19 mouse cellular contexts compared by ENCODE assay signal in the genomic region with DNA sequence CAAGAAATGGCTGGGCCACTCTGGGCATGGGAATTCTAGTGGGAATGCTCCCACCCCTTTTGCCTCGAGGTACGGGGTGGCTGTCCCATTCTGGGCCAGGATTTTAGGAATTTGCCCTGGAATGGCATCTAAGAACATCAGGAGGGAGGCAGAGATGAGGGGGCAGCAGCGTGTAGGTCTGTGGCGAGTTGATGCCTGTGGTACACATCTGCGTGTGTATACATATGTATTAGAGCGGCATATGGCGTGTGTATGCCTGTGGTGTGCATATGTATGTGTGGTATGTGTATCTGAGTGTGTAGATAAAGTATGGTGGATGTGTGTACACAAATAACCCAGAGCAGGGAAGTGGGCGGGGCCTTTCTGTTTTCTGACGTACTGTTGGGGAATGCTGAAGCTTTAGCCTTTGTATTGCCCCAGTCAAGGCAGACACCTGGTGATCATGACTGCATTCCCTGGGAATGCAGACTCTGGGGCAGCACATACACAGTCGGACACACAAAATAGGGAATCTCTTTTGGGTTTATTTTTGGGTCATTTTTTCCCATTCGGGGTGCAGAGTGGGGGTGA. TPM values are rescaled to one million over a fixed set of nuclear protein-coding genes. Genes with fewer than 3 reads are reported as not detected.
DNase-seq lines count a peak whose midpoint lies in the region; ATAC-seq and TF ChIP-seq lines count a peak whose summit lies in the region.
"Had no signal": no experiment of that assay in that cellular context is flagged by ENCODE, and none has a peak within 500 bp of the region (broad histone marks: within the 10 kb centered on the region; RNA-seq: fewer than 3 reads in every experiment).

No protein-coding gene starts in this region.

- no peaks in the 10 kb centered on the region for H3K9me3 ChIP-seq in heart, postnatal 0 days (replicated peaks; ENCODE audit: control insufficient read depth, low read length)
- H3K9me3 ChIP-seq: embryonic facial prominence, embryonic 15.5 days; hindbrain, embryonic 10.5 days; limb, embryonic 12.5 days; midbrain, embryonic 15.5 days had no signal

- TF ChIP-seq CTCF in heart, postnatal 0 days (IDR thresholded peaks at IDR 0.05; ENCODE audit: low read depth) = no peak

- no peaks in the 10 kb centered on the region for H3K27me3 ChIP-seq in heart, postnatal 0 days (ENCODE audit: control insufficient read depth, insufficient read depth, low read length)
- H3K27me3 ChIP-seq: embryonic facial prominence, embryonic 15.5 days; limb, embryonic 12.5 days; midbrain, embryonic 15.5 days had no signal

- H3K4me3 ChIP-seq in heart, postnatal 0 days (ENCODE audit: low read depth, low read length) = no peak overlapping the region
- H3K4me3 ChIP-seq: embryonic facial prominence, embryonic 15.5 days; hindbrain, embryonic 10.5 days; limb, embryonic 12.5 days; midbrain, embryonic 15.5 days had no signal

- TF ChIP-seq EP300 in heart, postnatal 0 days (IDR thresholded peaks at IDR 0.05; ENCODE audit: low read depth) = no peak

- H3K36me3 ChIP-seq in heart, postnatal 0 days (replicated peaks; ENCODE audit: control insufficient read depth, insufficient read depth, low read length) = peaks cover 55% of the 10 kb centered on the region
- H3K36me3 ChIP-seq: embryonic facial prominence, embryonic 15.5 days; hindbrain, embryonic 10.5 days; limb, embryonic 12.5 days; midbrain, embryonic 15.5 days had no signal

- WGBS in heart, postnatal 0 days = 54% methylated on average over 11 of the region's 11 CpGs

- intact Hi-C loops in heart, postnatal 36 days (cut with DNase I) = loop anchor here (2.0 to 5.0 kb wide), 2 partner anchors 51 to 101 kb away; no protein-coding TSS in a partner anchor

- peak; percentile 26 for DNase-seq in cerebellum, adult 11-12 months
- DNase-seq in cerebellum, adult 8-10 months = no peak
- no peak for DNase-seq in heart, postnatal 0 days (ENCODE audit: low spot score)
- DNase-seq in heart, postnatal 36 days = no peak
- DNase-seq in ES-CJ7 (ENCODE audit: low read depth, low spot score) = peak; percentile 42
- peak; percentile 38 for DNase-seq in heart, postnatal 4 days
- DNase-seq in embryo, embryonic 10.5 days (ENCODE audit: low spot score) = no peak
- DNase-seq in thymus, postnatal 0 days (ENCODE audit: low spot score) = no peak
- DNase-seq: gastrocnemius, postnatal 36 days; kidney, adult 2 months; kidney, postnatal 25 days; retina, postnatal 1 day; right cerebral cortex, postnatal 4 days; thymus, adult 18-20 months had no signal

- ATAC-seq in heart, postnatal 0 days (ENCODE audit: insufficient read depth, low read depth) = no peak
- ATAC-seq: midbrain, embryonic 15.5 days had no signal

- no peak overlapping the region for H3K4me2 ChIP-seq in heart, postnatal 0 days (ENCODE audit: low read depth, low read length)
- H3K4me2 ChIP-seq: embryonic facial prominence, embryonic 15.5 days; limb, embryonic 12.5 days; midbrain, embryonic 15.5 days had no signal

- H3K4me1 ChIP-seq in heart, postnatal 0 days (ENCODE audit: control insufficient read depth, insufficient read depth) = peaks cover 23% of the 10 kb centered on the region; the same call in 1 of the 2 replicates

- H3K27ac ChIP-seq in heart, postnatal 0 days (ENCODE audit: low read depth) = peak overlapping the region; percentile 96
- H3K27ac ChIP-seq: embryonic facial prominence, embryonic 15.5 days; limb, embryonic 12.5 days; midbrain, embryonic 15.5 days had no signal

- H3K9ac ChIP-seq in heart, postnatal 0 days (replicated peaks; ENCODE audit: low read depth, low read length) = no peak overlapping the region; the same call in 1 of the 2 replicates
- H3K9ac ChIP-seq: embryonic facial prominence, embryonic 15.5 days; limb, embryonic 12.5 days; midbrain, embryonic 15.5 days had no signal

RNA-seq across cellular contexts. Expression of gene Xirp1, which starts 10.1 kb away (rescaled TPM):
- total RNA-seq in heart, postnatal 0 days (2014; rRNA removed; ENCODE audit: low replicate concordance) = 140 and 178 TPM in 2 replicates
- polyA plus RNA-seq in heart, postnatal 0 days (2015; fragmentation: Nextera tagmentation; extraction: Ambion mirVana) = 38.4 and 45.1 TPM in 2 replicates
- 100 to 1,000 TPM; 122 to 127 TPM for total RNA-seq in heart, postnatal 36 days (2021)
- total RNA-seq in heart, postnatal 4 days (2021) = 100 to 1,000 TPM; 162 to 169 TPM
- polyA plus RNA-seq in thymus, postnatal 0 days (2015; fragmentation: Nextera tagmentation; extraction: Ambion mirVana) = 0.09 TPM in 1 of 2 replicates, not detected in the other
- polyA plus RNA-seq: forebrain, embryonic 11.5 days; midbrain, embryonic 15.5 days had no signal

RNA-seq across cellular contexts. Expression of gene Csrnp1, which starts 28.9 kb away (rescaled TPM):
- total RNA-seq in heart, postnatal 0 days (2014; rRNA removed; ENCODE audit: low replicate concordance) = 23.8 and 96.9 TPM in 2 replicates
- polyA plus RNA-seq in heart, postnatal 0 days (2015; fragmentation: Nextera tagmentation; extraction: Ambion mirVana) = 4.0 and 4.2 TPM in 2 replicates
- total RNA-seq in heart, postnatal 36 days (2021) = 10 to 100 TPM; 11.1 to 29.3 TPM
- total RNA-seq in heart, postnatal 4 days (2021) = 10 to 100 TPM; 17.4 to 17.7 TPM
- polyA plus RNA-seq in thymus, postnatal 0 days (2015; fragmentation: Nextera tagmentation; extraction: Ambion mirVana) = 41.3 and 43.3 TPM in 2 replicates

RNA-seq across cellular contexts. Expression of gene Cx3cr1, which starts 56.3 kb away (rescaled TPM):
- 1.5 and 5.2 TPM in 2 replicates for total RNA-seq in heart, postnatal 0 days (2014; rRNA removed; ENCODE audit: low replicate concordance)
- 4.1 and 4.7 TPM in 2 replicates for polyA plus RNA-seq in heart, postnatal 0 days (2015; fragmentation: Nextera tagmentation; extraction: Ambion mirVana)
- total RNA-seq in heart, postnatal 36 days (2021) = 1 to 10 TPM; 3.1 to 5.4 TPM
- 1 to 10 TPM; 4.8 to 6.5 TPM for total RNA-seq in heart, postnatal 4 days (2021)
- polyA plus RNA-seq in thymus, postnatal 0 days (2015; fragmentation: Nextera tagmentation; extraction: Ambion mirVana) = 4.0 and 4.3 TPM in 2 replicates

Comparison
In these comparisons a context has a peak if more than half of its experiments do, and no peak if none do; other contexts are left out.
1. DNase-seq: peak in cerebellum, adult 11-12 months (single experiment), ES-CJ7 (single experiment) and heart, postnatal 4 days (single experiment); none in cerebellum, adult 8-10 months (single experiment), heart, postnatal 0 days (single experiment), heart, postnatal 36 days (0 of 2), embryo, embryonic 10.5 days (single experiment) and thymus, postnatal 0 days (single experiment).